21 mouse cellular contexts compared by ENCODE assay signal in the genomic region with DNA sequence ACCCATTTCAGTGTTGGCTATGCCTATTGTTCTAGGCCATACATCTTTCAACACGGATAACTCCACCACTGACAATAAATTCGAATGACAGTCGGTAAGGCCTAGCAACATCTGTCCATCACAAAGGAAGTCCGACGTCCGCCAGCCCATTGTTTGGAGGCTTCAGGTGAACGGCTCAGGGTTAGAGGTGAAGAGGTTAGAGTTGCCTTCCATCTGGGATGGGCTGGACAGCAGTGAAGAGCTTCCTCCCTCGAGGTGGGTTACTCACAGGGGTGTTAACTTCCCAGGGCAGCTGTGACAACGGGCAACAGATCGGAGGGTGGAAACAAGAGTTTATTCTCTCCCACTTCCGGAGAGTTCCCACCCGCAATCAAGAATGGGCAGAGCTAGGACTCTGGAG. TPM values are rescaled to one million over a fixed set of nuclear protein-coding genes. Genes with fewer than 3 reads are reported as not detected.
A peak's percentile ranks its signal among the peaks of the same experiment; 100 is the strongest.
DNase-seq lines count a peak whose midpoint lies in the region; ATAC-seq and TF ChIP-seq lines count a peak whose summit lies in the region.
"Had no signal": no experiment of that assay in that cellular context is flagged by ENCODE, and none has a peak within 500 bp of the region (broad histone marks: within the 10 kb centered on the region; RNA-seq: fewer than 3 reads in every experiment).

No protein-coding gene starts in this region.

- no peaks in the 10 kb centered on the region for H3K9me3 ChIP-seq in ES-Bruce4 (replicated peaks; ENCODE audit: control insufficient read depth, insufficient read depth, low read length, poor library complexity, severe bottlenecking)
- no peaks in the 10 kb centered on the region for H3K9me3 ChIP-seq in kidney, embryonic 15.5 days (replicated peaks)
- H3K9me3 ChIP-seq: embryonic facial prominence, embryonic 10.5 days; embryonic facial prominence, embryonic 12.5 days; forebrain, embryonic 15.5 days had no signal

- no peak for ATAC-seq in kidney, embryonic 15.5 days (replicated peaks; ENCODE audit: low FRiP score)
- ATAC-seq: activated CD4-positive, CD25-positive, alpha-beta regulatory T cell, adult 4 months; CD4-positive, CD25-positive, alpha-beta regulatory T cell, adult 4 months; forebrain, embryonic 15.5 days; forebrain, postnatal 0 days; Patski had no signal

- peaks cover 2% of the 10 kb centered on the region; the same call in 1 of the 2 replicates for H3K36me3 ChIP-seq in ES-Bruce4 (ENCODE audit: control insufficient read depth, insufficient read depth, low read length, poor library complexity, severe bottlenecking)
- peaks cover 11% of the 10 kb centered on the region; the same call in 1 of the 2 replicates for H3K36me3 ChIP-seq in kidney, embryonic 15.5 days
- H3K36me3 ChIP-seq: embryonic facial prominence, embryonic 12.5 days; forebrain, embryonic 15.5 days; G1E had no signal

- peaks cover 3% of the 10 kb centered on the region for H3K4me1 ChIP-seq in ES-Bruce4 (ENCODE audit: control insufficient read depth, insufficient read depth, low read length)
- peaks cover 29% of the 10 kb centered on the region for H3K4me1 ChIP-seq in kidney, embryonic 15.5 days
- H3K4me1 ChIP-seq: forebrain, embryonic 15.5 days had no signal

- no peak for TF ChIP-seq CTCF in ES-Bruce4 (IDR thresholded peaks at IDR 0.05; ENCODE audit: low read depth, low read length)

- H3K27ac ChIP-seq in ES-Bruce4 (ENCODE audit: insufficient read depth, low read length): peak overlapping the region; percentile 5; the same call in 1 of the 2 replicates
- H3K27ac ChIP-seq in kidney, embryonic 15.5 days: no peak overlapping the region
- H3K27ac ChIP-seq: embryonic facial prominence, embryonic 10.5 days; embryonic facial prominence, embryonic 12.5 days; forebrain, embryonic 15.5 days had no signal

- no peak for TF ChIP-seq POLR2A in ES-Bruce4 (IDR thresholded peaks at IDR 0.05; ENCODE audit: insufficient read depth, low read length)

- no peak overlapping the region for H3K4me3 ChIP-seq in ES-Bruce4 (ENCODE audit: low read depth, low read length)
- no peak overlapping the region for H3K4me3 ChIP-seq in kidney, embryonic 15.5 days (replicated peaks)
- H3K4me3 ChIP-seq: embryonic facial prominence, embryonic 10.5 days; embryonic facial prominence, embryonic 12.5 days; forebrain, embryonic 15.5 days had no signal

- no peak overlapping the region for H3K4me2 ChIP-seq in kidney, embryonic 15.5 days
- H3K4me2 ChIP-seq: embryonic facial prominence, embryonic 12.5 days; forebrain, embryonic 15.5 days had no signal

- 61% methylated on average over 12 of the region's 12 CpGs for WGBS in kidney, embryonic 15.5 days

- DNase-seq in R1 (ENCODE audit: low read depth, low spot score): peak; percentile 86
- DNase-seq in right cerebral cortex, postnatal 36 days (ENCODE audit: low spot score in 2 of 2): no peak
- DNase-seq in thymus, adult 18-20 months: no peak
- DNase-seq: adrenal gland, adult 8-10 months; adrenal gland, postnatal 14 days; adrenal gland, postnatal 36 days; cerebellum, adult 11-12 months; cerebellum, adult 2 months; cerebellum, adult 9-10 months; cerebellum, postnatal 10 days; cerebellum, postnatal 25 days; forebrain, postnatal 0 days had no signal

- no peak overlapping the region for H3K9ac ChIP-seq in ES-Bruce4 (ENCODE audit: low read depth, poor library complexity, severe bottlenecking)
- no peak overlapping the region for H3K9ac ChIP-seq in kidney, embryonic 15.5 days
- H3K9ac ChIP-seq: embryonic facial prominence, embryonic 12.5 days; forebrain, embryonic 15.5 days; forebrain, postnatal 0 days had no signal

- H3K27me3 ChIP-seq in ES-Bruce4 (ENCODE audit: control insufficient read depth, insufficient read depth, low read length, poor library complexity, severe bottlenecking): no peaks in the 10 kb centered on the region
- no peaks in the 10 kb centered on the region for H3K27me3 ChIP-seq in kidney, embryonic 15.5 days
- H3K27me3 ChIP-seq: embryonic facial prominence, embryonic 12.5 days; forebrain, embryonic 15.5 days; Patski had no signal

- TF ChIP-seq EP300 in ES-Bruce4 (IDR thresholded peaks at IDR 0.05; ENCODE audit: insufficient read depth, low read depth, low read length): peak; percentile 72

RNA-seq across cellular contexts. Expression of a gene that starts 36.7 kb away (rescaled TPM):
- 179 and 198 TPM in 2 replicates for polyA plus RNA-seq in ES-Bruce4 (2011; ENCODE audit: insufficient read depth, insufficient read length, low read depth, missing spikeins)
- polyA plus RNA-seq in kidney, embryonic 15.5 days (2015; fragmentation: Nextera tagmentation; extraction: Ambion mirVana): 50.0 and 50.7 TPM in 2 replicates
- polyA plus RNA-seq: CD4-positive, CD25-positive, alpha-beta regulatory T cell, adult 4 months; G1E had no signal

RNA-seq across cellular contexts. Expression of a gene that starts 49.9 kb away (rescaled TPM):
- 34.9 and 38.2 TPM in 2 replicates for polyA plus RNA-seq in ES-Bruce4 (2011; ENCODE audit: insufficient read depth, insufficient read length, low read depth, missing spikeins)
- 11.3 TPM in 2 replicates for polyA plus RNA-seq in kidney, embryonic 15.5 days (2015; fragmentation: Nextera tagmentation; extraction: Ambion mirVana)
